Mouse (Mus musculus) skeletal muscle tissue, postnatal 0 days (tissue): ENCODE data around the gene Gm13272. TPM values are rescaled to one million over a fixed set of nuclear protein-coding genes. Genes with fewer than 3 reads are reported as not detected.

Experiments
- polyA plus RNA-seq: library from polyadenylated mRNA; unstranded; fragments of >200 nt; fragmentation: Nextera tagmentation; extraction: Ambion mirVana; gene quantifications from 2 replicates; pipeline ENCODE4 v1.2.1, GENCODE M21; 2015

The Gm13272 gene
- not detected in 2 replicates for polyA plus RNA-seq

DNA sequence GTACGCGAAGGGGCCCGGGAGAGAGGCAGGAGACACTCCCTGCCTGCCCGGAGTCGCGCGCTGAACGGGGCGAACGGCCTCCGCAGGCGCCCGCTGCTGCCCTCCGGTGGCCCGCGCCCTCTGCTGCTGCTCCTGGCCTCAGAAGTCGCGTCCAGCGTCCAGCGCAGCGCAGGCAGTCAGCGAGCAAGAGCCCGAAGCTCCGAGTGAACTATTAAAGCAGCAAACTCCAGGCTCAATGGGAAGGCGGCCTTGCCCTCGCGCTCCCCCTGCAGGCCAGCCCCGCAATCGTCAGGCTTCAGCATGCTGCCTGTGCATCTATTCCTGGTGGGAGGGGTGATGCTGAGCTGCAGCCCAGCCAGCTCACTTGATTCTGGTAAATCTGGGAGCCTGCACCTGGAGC lies at the start of gene Gm13272:
Gene Gm13272 (plus strand): TSS at position 301 of the 400 bp plus-strand sequence.

GRCm38 (mm10) chr4:88754818-88755340 lies 24.8 kb upstream of the Gm13272 start, which contains the start of gene Gm13271:
Gene Gm13271 (plus strand): TSS chr4:88754868.

DNA sequence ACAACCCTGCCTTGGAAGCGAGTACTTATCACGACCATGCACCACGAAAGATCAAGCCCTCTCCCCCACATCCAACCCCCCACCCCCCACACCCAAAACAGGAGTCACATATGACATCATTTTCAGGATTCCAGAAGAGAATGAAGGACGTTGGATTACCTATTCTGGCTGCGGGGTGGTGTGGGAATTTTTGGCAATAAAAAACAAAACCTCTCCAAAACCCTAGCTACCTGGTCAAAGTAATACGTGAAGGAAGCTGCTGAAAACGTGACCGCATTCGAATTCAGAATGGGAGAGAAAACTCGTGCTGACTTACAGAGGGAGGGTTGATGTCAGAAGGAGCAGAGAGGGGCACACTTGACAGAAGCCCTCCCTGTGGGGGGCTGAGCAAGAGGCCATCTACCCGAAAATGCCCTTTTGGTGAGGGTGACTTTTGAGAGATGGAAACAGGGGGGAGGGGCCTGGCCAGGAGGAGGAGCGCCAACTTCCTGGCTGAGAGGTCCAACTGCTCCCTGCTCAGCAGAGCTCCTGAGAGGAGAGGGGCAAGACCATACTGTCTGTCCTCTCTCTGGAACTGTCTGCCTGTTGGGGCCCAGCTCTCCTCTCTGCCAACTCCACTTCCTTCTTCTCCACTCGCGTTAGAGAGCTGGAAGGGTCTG lies 19.9 kb upstream of the Gm13272 start, which contains the start of gene Gm13283:
Gene Gm13283 (plus strand): TSS at position 510 of the 659 bp plus-strand sequence.

GRCm38 (mm10) chr4:88773534-88773933 lies 6.1 kb upstream of the Gm13272 start, which contains the start of gene Gm13290:
Gene Gm13290 (plus strand): TSS chr4:88773834.

GRCm38 (mm10) chr4:88776622-88777021 lies 3.0 kb upstream of the Gm13272 start, which contains the start of gene Gm13289:
Gene Gm13289 (plus strand): TSS chr4:88776922.

GRCm38 (mm10) chr4:88781831-88782230 lies 2.2 kb downstream of the Gm13272 start, which contains the start of gene Ifnz:
Gene Ifnz (plus strand): TSS chr4:88782131.

DNA sequence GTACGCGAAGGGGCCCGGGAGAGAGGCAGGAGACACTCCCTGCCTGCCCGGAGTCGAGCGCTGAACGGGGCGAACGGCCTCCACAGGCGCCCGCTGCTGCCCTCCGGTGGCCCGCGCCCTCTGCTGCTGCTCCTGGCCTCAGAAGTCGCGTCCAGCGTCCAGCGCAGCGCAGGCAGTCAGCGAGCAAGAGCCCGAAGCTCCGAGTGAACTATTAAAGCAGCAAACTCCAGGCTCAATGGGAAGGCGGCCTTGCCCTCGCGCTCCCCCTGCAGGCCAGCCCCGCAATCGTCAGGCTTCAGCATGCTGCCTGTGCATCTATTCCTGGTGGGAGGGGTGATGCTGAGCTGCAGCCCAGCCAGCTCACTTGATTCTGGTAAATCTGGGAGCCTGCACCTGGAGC lies 5.8 kb downstream of the Gm13272 start, which contains the start of gene Gm13276:
Gene Gm13276 (plus strand): TSS at position 301 of the 400 bp plus-strand sequence.

DNA sequence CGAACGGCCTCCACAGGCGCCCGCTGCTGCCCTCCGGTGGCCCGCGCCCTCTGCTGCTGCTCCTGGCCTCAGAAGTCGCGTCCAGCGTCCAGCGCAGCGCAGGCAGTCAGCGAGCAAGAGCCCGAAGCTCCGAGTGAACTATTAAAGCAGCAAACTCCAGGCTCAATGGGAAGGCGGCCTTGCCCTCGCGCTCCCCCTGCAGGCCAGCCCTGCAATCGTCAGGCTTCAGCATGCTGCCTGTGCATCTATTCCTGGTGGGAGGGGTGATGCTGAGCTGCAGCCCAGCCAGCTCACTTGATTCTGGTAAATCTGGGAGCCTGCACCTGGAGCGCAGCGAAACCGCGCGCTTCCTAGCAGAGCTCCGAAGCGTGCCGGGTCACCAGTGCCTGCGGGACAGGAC lies 8.8 kb downstream of the Gm13272 start, which contains the start of gene Gm13277:
Gene Gm13277 (plus strand): TSS at position 231 of the 400 bp plus-strand sequence.

GRCm38 (mm10) chr4:88791250-88791649 lies 11.6 kb downstream of the Gm13272 start, which contains the start of gene Gm13278:
Gene Gm13278 (plus strand): TSS chr4:88791550.

DNA sequence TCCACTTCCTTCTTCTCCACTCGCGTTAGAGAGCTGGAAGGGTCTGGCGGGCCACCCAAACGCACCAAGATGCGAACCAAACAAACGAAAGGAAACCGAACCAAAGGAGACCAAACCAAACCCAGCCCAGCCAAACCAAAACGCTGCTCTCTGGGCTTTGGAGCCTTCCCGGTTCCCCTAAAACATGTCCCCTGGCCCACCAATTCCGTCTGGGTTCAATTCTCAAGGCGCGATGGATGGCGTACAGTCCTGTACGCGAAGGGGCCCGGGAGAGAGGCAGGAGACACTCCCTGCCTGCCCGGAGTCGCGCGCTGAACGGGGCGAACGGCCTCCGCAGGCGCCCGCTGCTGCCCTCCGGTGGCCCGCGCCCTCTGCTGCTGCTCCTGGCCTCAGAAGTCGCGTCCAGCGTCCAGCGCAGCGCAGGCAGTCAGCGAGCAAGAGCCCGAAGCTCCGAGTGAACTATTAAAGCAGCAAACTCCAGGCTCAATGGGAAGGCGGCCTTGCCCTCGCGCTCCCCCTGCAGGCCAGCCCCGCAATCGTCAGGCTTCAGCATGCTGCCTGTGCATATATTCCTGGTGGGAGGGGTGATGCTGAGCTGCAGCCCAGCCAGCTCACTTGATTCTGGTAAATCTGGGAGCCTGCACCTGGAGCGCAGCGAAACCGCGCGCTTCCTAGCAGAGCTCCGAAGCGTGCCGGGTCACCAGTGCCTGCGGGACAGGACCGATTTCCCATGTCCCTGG lies 14.5 kb downstream of the Gm13272 start, which contains the start of gene Gm13275:
Gene Gm13275 (plus strand): TSS at position 552 of the 740 bp plus-strand sequence.

GRCm38 (mm10) chr4:88797097-88797496 lies 17.4 kb downstream of the Gm13272 start, which contains the start of gene Gm13279:
Gene Gm13279 (plus strand): TSS chr4:88797397.

DNA sequence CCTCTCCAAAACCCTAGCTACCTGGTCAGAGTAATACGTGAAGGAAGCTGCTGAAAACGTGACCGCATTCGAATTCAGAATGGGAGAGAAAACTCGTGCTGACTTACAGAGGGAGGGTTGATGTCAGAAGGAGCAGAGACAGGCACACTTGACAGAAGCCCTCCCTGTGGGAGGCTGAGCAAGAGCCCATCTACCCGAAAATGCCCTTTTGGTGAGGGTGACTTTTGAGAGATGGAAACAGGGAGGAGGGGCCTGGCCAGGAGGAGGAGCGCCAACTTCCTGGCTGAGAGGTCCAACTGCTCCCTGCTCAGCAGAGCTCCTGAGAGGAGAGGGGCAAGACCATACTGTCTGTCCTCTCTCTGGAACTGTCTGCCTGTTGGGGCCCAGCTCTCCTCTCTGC lies 19.7 kb downstream of the Gm13272 start, which contains the start of gene Gm13285:
Gene Gm13285 (plus strand): TSS at position 301 of the 400 bp plus-strand sequence.

DNA sequence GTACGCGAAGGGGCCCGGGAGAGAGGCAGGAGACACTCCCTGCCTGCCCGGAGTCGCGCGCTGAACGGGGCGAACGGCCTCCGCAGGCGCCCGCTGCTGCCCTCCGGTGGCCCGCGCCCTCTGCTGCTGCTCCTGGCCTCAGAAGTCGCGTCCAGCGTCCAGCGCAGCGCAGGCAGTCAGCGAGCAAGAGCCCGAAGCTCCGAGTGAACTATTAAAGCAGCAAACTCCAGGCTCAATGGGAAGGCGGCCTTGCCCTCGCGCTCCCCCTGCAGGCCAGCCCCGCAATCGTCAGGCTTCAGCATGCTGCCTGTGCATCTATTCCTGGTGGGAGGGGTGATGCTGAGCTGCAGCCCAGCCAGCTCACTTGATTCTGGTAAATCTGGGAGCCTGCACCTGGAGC lies 23.3 kb downstream of the Gm13272 start, which contains the start of gene Gm13287:
Gene Gm13287 (plus strand): TSS at position 301 of the 400 bp plus-strand sequence.

GRCm38 (mm10) chr4:88805231-88805630 lies 25.6 kb downstream of the Gm13272 start, which contains the start of gene Gm13288:
Gene Gm13288 (plus strand): TSS chr4:88805531.

GRCm38 (mm10) chr4:88815928-88816327 lies 36.3 kb downstream of the Gm13272 start, which contains the start of gene Ifna7:
Gene Ifna7 (plus strand): TSS chr4:88816228.

DNA sequence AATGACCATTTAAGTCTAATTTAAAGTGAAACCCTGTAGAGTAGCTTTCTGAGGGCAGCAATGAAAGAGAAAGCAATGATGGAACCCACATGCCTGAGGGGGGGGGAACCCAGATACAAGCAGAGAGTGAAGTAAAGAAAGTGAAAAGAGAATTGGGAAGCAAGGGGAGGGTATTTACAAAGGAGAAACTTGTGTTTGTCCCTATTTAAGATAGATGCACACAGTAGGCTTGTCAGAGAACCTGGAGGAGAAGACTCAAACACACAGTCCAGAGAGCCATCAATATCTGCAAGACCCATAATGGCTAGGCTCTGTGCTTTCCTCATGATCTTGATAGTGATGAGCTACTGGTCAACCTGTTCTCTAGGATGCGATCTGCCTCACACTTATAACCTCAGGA lies 40.0 kb downstream of the Gm13272 start, which contains the start of gene Ifna11:
Gene Ifna11 (plus strand): TSS at position 301 of the 400 bp plus-strand sequence.

DNA sequence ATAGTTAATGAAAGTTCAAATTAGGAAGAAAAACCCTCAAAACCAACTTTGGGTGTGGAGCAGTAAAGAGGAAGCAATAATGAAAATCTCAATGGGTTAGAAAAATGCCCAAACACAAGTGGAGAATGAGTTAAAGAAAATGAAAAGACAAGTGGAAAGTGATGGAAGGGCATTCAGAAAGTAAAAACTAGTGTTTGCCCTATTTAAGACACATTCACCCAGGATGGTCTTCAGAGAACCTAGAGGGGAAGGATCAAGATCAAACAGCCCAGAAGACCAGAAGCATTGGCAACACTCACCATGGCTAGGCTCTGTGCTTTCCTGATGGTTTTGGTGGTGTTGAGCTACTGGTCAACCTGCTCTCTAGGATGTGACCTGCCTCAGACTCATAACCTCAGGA lies 47.5 kb downstream of the Gm13272 start, which contains the start of gene Ifna6:
Gene Ifna6 (plus strand): TSS at position 301 of the 400 bp plus-strand sequence.

Other genes starting within 250 kb of the Gm13272 start
- not detected in 2 replicates for gene Ifna15, start 221.6 kb upstream of the Gm13272 start, polyA plus RNA-seq
- gene Ifna14, start 208.1 kb upstream of the Gm13272 start, polyA plus RNA-seq = not detected in 2 replicates
- not detected in 2 replicates for gene Ifna9, start 187.5 kb upstream of the Gm13272 start, polyA plus RNA-seq
- gene Ifna12, start 176.5 kb upstream of the Gm13272 start, polyA plus RNA-seq = not detected in 2 replicates
- not detected in 2 replicates for gene C87499, start 145.4 kb upstream of the Gm13272 start, polyA plus RNA-seq
- not detected in 2 replicates for gene Ifna13, start 135.4 kb upstream of the Gm13272 start, polyA plus RNA-seq
- not detected in 2 replicates for gene Ifna16, start 102.9 kb upstream of the Gm13272 start, polyA plus RNA-seq
- not detected in 2 replicates for gene Ifna2, start 95.9 kb upstream of the Gm13272 start, polyA plus RNA-seq
- not detected in 2 replicates for gene Ifnab, start 88.5 kb upstream of the Gm13272 start, polyA plus RNA-seq
- gene Gm26566, start 58.0 kb upstream of the Gm13272 start, polyA plus RNA-seq = 0.13 and 0.36 TPM in 2 replicates
- gene Klhl9, start 57.4 kb upstream of the Gm13272 start, polyA plus RNA-seq = 48.9 and 52.6 TPM in 2 replicates
- not detected in 2 replicates for gene Gm13271, start 25.0 kb upstream of the Gm13272 start, polyA plus RNA-seq
- gene Gm13283, start 19.7 kb upstream of the Gm13272 start, polyA plus RNA-seq = 0.15 and 0.18 TPM in 2 replicates
- gene Gm13290, start 6.0 kb upstream of the Gm13272 start, polyA plus RNA-seq = 0.15 TPM in 1 of 2 replicates, not detected in the other
- gene Gm13289, start 2.9 kb upstream of the Gm13272 start, polyA plus RNA-seq = not detected in 2 replicates
- gene Ifnz, start 2.3 kb downstream of the Gm13272 start, polyA plus RNA-seq = 0.26 and 0.27 TPM in 2 replicates
- gene Gm13276, start 5.9 kb downstream of the Gm13272 start, polyA plus RNA-seq = not detected in 2 replicates
- gene Gm13277, start 8.8 kb downstream of the Gm13272 start, polyA plus RNA-seq = not detected in 2 replicates
- gene Gm13278, start 11.7 kb downstream of the Gm13272 start, polyA plus RNA-seq = not detected in 2 replicates
- not detected in 2 replicates for gene Gm13275, start 14.6 kb downstream of the Gm13272 start, polyA plus RNA-seq
- not detected in 2 replicates for gene Gm13279, start 17.5 kb downstream of the Gm13272 start, polyA plus RNA-seq
- 0.47 and 1.0 TPM in 2 replicates for gene Gm13285, start 19.8 kb downstream of the Gm13272 start, polyA plus RNA-seq
- gene Gm13287, start 23.4 kb downstream of the Gm13272 start, polyA plus RNA-seq = not detected in 2 replicates
- gene Gm13288, start 25.7 kb downstream of the Gm13272 start, polyA plus RNA-seq = 0.10 TPM in 1 of 2 replicates, not detected in the other
- gene Ifna7, start 36.4 kb downstream of the Gm13272 start, polyA plus RNA-seq = not detected in 2 replicates
- gene Ifna11, start 40.1 kb downstream of the Gm13272 start, polyA plus RNA-seq = not detected in 2 replicates
- not detected in 2 replicates for gene Ifna6, start 47.6 kb downstream of the Gm13272 start, polyA plus RNA-seq
- gene Ifna5, start 55.7 kb downstream of the Gm13272 start, polyA plus RNA-seq = not detected in 2 replicates
- not detected in 2 replicates for gene Ifna4, start 62.0 kb downstream of the Gm13272 start, polyA plus RNA-seq
- gene Ifna1, start 70.2 kb downstream of the Gm13272 start, polyA plus RNA-seq = not detected in 2 replicates
- gene Ifne, start 100.4 kb downstream of the Gm13272 start, polyA plus RNA-seq = not detected in 2 replicates